Mouse (Mus musculus) thymus, adult 2 months (tissue): ENCODE measurements around the gene Thap7. TPM values are rescaled to one million over a fixed set of nuclear protein-coding genes. Genes with fewer than 3 reads are reported as not detected.

Experiments used
- DNase-seq: peaks from one replicate; pipeline ENCODE4 v3.0.0; 2021
- H3K27ac ChIP-seq: fragments of 200-500 bp; 2 replicates; pipeline ENCODE4 v1.5.1; 2012; ENCODE audit warnings: low read length, control low read depth; ENCODE audit not compliant: control insufficient read depth, insufficient read depth
- H3K27me3 ChIP-seq: fragments of 200-500 bp; 2 replicates; pipeline ENCODE4 v1.6.1; 2012; ENCODE audit warnings: mild to moderate bottlenecking, low read length, moderate library complexity, mixed read lengths; ENCODE audit not compliant: control insufficient read depth, insufficient read depth
- H3K36me3 ChIP-seq: fragments of 200-500 bp; 2 replicates; pipeline ENCODE4 v1.6.1; 2012; ENCODE audit warnings: mild to moderate bottlenecking, low read length, moderate library complexity; ENCODE audit not compliant: control insufficient read depth, insufficient read depth
- H3K4me1 ChIP-seq: fragments of 200-500 bp; replicated peaks from 2 replicates; pipeline ENCODE4 v1.6.1; 2012; ENCODE audit warnings: low read length; ENCODE audit not compliant: control insufficient read depth, insufficient read depth
- H3K4me3 ChIP-seq: fragments of 200-500 bp; 2 replicates; pipeline ENCODE4 v1.5.1; 2012; ENCODE audit warnings: mild to moderate bottlenecking, low read length, control low read depth, moderate library complexity; ENCODE audit not compliant: control insufficient read depth, insufficient read depth
- CTCF ChIP-seq: fragments of 200-500 bp; IDR thresholded peaks from 2 replicates; pipeline ENCODE4 v1.5.1; 2012; ENCODE audit warnings: mild to moderate bottlenecking, control low read depth, low read length, moderate library complexity, borderline replicate concordance; ENCODE audit not compliant: control insufficient read depth, poor library complexity, insufficient read depth; ENCODE audit errors: extremely low read depth
- POLR2A ChIP-seq: fragments of 200-500 bp; IDR thresholded peaks from 2 replicates; pipeline ENCODE4 v1.6.1; 2012; ENCODE audit warnings: mild to moderate bottlenecking, low read length, control low read depth, moderate library complexity; ENCODE audit not compliant: control insufficient read depth, poor library complexity, insufficient read depth; ENCODE audit errors: extremely low read depth
- WGBS: fragments of 180-500 bp; shearing (Covaris S2); methylation state at CpG from one replicate; pipeline ENCODE4 v1.1.7; 2018; 5-methylcytosine and 5-hydroxymethylcytosine counted together
- polyA plus RNA-seq: library from polyadenylated mRNA; depleted of rRNA; stranded (reverse); fragments of >200 nt; gene quantifications from 2 replicates; pipeline ENCODE4 v1.2.3, GENCODE M21; 2012

The Thap7 gene
- polyA plus RNA-seq, 1 experiment, result 139 TPM

- Histone ChIP-seq H3K4me3 (no peak overlapping the region), H3K36me3 (peaks cover 4% of the 10 kb centered on the region), H3K27me3 (no peaks in the 10 kb centered on the region), H3K4me1 (peaks cover 12% of the 10 kb centered on the region), H3K27ac (no peak overlapping the region)
- TF ChIP-seq POLR2A (no peak), CTCF (no peak)
- WGBS, result 89% methylated on average over 14 of the region's 14 CpGs
- DNase-seq, result no peak
These were observed 1.9 kb upstream of the Thap7 start for GRCm38 (mm10) chr16:17532676-17533329.

- WGBS, result 79% methylated on average over 4 of the region's 4 CpGs
- Histone ChIP-seq H3K36me3 (peaks cover 9% of the 10 kb centered on the region), H3K27me3 (no peaks in the 10 kb centered on the region), H3K4me1 (peaks cover 12% of the 10 kb centered on the region), H3K4me3 (no peak overlapping the region), H3K27ac (no peak overlapping the region)
- no peak for TF ChIP-seq CTCF
- TF ChIP-seq POLR2A, result no peak
- no peak for DNase-seq
These were observed 1.3 kb upstream of the Thap7 start for GRCm38 (mm10) chr16:17532271-17532670.

- peaks cover 12% of the 10 kb centered on the region for H3K4me1 ChIP-seq
- TF ChIP-seq POLR2A (no peak), CTCF (no peak)
- H3K36me3 ChIP-seq, result peaks cover 24% of the 10 kb centered on the region
- peak overlapping the region; percentile 53 for H3K27ac ChIP-seq
- H3K27me3 ChIP-seq, result no peaks in the 10 kb centered on the region
- peak overlapping the region; percentile 69 for H3K4me3 ChIP-seq
- no peak for DNase-seq
- 9% methylated on average over 17 of the region's 17 CpGs for WGBS
These were observed 852 bp downstream of the Thap7 start for GRCm38 (mm10) chr16:17529981-17530586.

- H3K36me3 ChIP-seq, result peaks cover 33% of the 10 kb centered on the region
- H3K27ac ChIP-seq, result no peak overlapping the region
- no peak overlapping the region for H3K4me3 ChIP-seq
- H3K27me3 ChIP-seq, result no peaks in the 10 kb centered on the region
- peaks cover 12% of the 10 kb centered on the region for H3K4me1 ChIP-seq
- WGBS, result 96% methylated on average over 13 of the region's 13 CpGs
- no peak for DNase-seq
- TF ChIP-seq CTCF (no peak), POLR2A (no peak)
These were observed 2.7 kb downstream of the Thap7 start for GRCm38 (mm10) chr16:17528276-17528675.

- Histone ChIP-seq H3K36me3 (peaks cover 34% of the 10 kb centered on the region), H3K27me3 (no peaks in the 10 kb centered on the region)
- TF ChIP-seq POLR2A, result no peak
- TF ChIP-seq CTCF, result no peak
These were observed 3.3 kb downstream of the Thap7 start for GRCm38 (mm10) chr16:17527606-17528005.

GRCm38 (mm10) chr16:17526223-17526622, 4.7 kb downstream of the Thap7 start:
- TF ChIP-seq POLR2A, result no peak
- TF ChIP-seq CTCF, result no peak
- no peak overlapping the region for H3K27ac ChIP-seq
- DNase-seq, result no peak
- H3K36me3 ChIP-seq, result peaks cover 37% of the 10 kb centered on the region
- no peaks in the 10 kb centered on the region for H3K27me3 ChIP-seq
- 98% methylated on average over 6 of the region's 6 CpGs for WGBS
- peaks cover 6% of the 10 kb centered on the region for H3K4me1 ChIP-seq
- no peak overlapping the region for H3K4me3 ChIP-seq

More at GRCm38 (mm10) chr16:17527606-17528005, 3.3 kb downstream of the Thap7 start:
- no peak overlapping the region for H3K4me3 ChIP-seq
- peaks cover 12% of the 10 kb centered on the region for H3K4me1 ChIP-seq
- no peak for DNase-seq
- no peak overlapping the region for H3K27ac ChIP-seq

GRCm38 (mm10) chr16:17525524-17525923, 5.4 kb downstream of the Thap7 start:
- DNase-seq, result no peak
- H3K27me3 ChIP-seq, result no peaks in the 10 kb centered on the region
- H3K27ac ChIP-seq, result no peak overlapping the region
- WGBS, result 97% methylated on average over 3 of the region's 3 CpGs
- H3K4me3 ChIP-seq, result no peak overlapping the region
- H3K4me1 ChIP-seq, result peaks cover 5% of the 10 kb centered on the region
- H3K36me3 ChIP-seq, result peaks cover 44% of the 10 kb centered on the region
- TF ChIP-seq POLR2A, result no peak
- no peak for TF ChIP-seq CTCF
